Mouse (Mus musculus) heart, embryonic 13.5 days (tissue): ENCODE results near the gene Kdsr. TPM values are rescaled to one million over a fixed set of nuclear protein-coding genes. Genes with fewer than 3 reads are reported as not detected.

Experiments used
- ATAC-seq: fragments of 200-750 bp; cut with Nextera tagmentation; 2 replicates; pipeline ENCODE4 v1.8.0; 2017; ENCODE audit warnings: moderate TSS enrichment; ENCODE audit not compliant: insufficient number of reproducible peaks, low FRiP score, low TSS enrichment; ENCODE audit errors: extremely low read depth
- H3K27ac ChIP-seq: fragments of 300-500 bp; sonication (generic); replicated peaks from 2 replicates; pipeline ENCODE4 v1.5.1; 2015; ENCODE audit warnings: moderate library complexity, mild to moderate bottlenecking, inconsistent platforms
- H3K27me3 ChIP-seq: fragments of 300-500 bp; sonication (generic); replicated peaks from 2 replicates; pipeline ENCODE4 v1.6.1; 2015; ENCODE audit warnings: mild to moderate bottlenecking, inconsistent platforms
- H3K36me3 ChIP-seq: fragments of 300-500 bp; sonication (generic); 2 replicates; pipeline ENCODE4 v1.6.1; 2015; ENCODE audit warnings: mild to moderate bottlenecking, inconsistent platforms
- H3K4me1 ChIP-seq: fragments of 300-500 bp; sonication (generic); 2 replicates; pipeline ENCODE4 v1.6.1; 2015; ENCODE audit warnings: inconsistent platforms
- H3K4me2 ChIP-seq: fragments of 300-500 bp; sonication (generic); 2 replicates; pipeline ENCODE4 v1.6.1; 2015; ENCODE audit warnings: inconsistent platforms, mild to moderate bottlenecking, moderate library complexity
- H3K4me3 ChIP-seq: fragments of 300-500 bp; sonication (generic); 2 replicates; pipeline ENCODE4 v1.5.1; 2015; ENCODE audit warnings: moderate library complexity, mild to moderate bottlenecking, inconsistent platforms
- H3K9ac ChIP-seq: fragments of 300-500 bp; sonication (generic); 2 replicates; pipeline ENCODE4 v1.6.1; 2015; ENCODE audit warnings: inconsistent platforms, mild to moderate bottlenecking, moderate library complexity
- H3K9me3 ChIP-seq: fragments of 300-500 bp; sonication (generic); 2 replicates; pipeline ENCODE4 v1.6.1; 2016; ENCODE audit warnings: inconsistent platforms
- WGBS: fragments of 180-500 bp; shearing (Covaris S2); methylation state at CpG from one replicate; pipeline ENCODE4 v1.1.7; 2015; ENCODE audit warnings: mixed read lengths; 5-methylcytosine and 5-hydroxymethylcytosine counted together
- polyA plus RNA-seq: library from polyadenylated mRNA; unstranded; fragments of >200 nt; fragmentation: Nextera tagmentation; extraction: Ambion mirVana; gene quantifications from 2 replicates; pipeline ENCODE4 v1.2.1, GENCODE M21; 2015

The Kdsr gene
- polyA plus RNA-seq, result 8.3 and 9.7 TPM in 2 replicates

- WGBS, result 3% methylated on average over 51 of the region's 51 CpGs
- H3K4me1 ChIP-seq, result peaks cover 22% of the 10 kb centered on the region
- peak within 1 kb of the TSS; percentile 89 for H3K27ac ChIP-seq
- H3K4me2 ChIP-seq, result peak within 1 kb of the TSS; percentile 97
- peak within 1 kb of the TSS; percentile 69 for H3K4me3 ChIP-seq
- no peaks in the 10 kb centered on the region for H3K9me3 ChIP-seq
- peaks cover 15% of the 10 kb centered on the region for H3K36me3 ChIP-seq
- peak; percentile 94 for ATAC-seq
- H3K9ac ChIP-seq, result peak within 1 kb of the TSS; percentile 86
- H3K27me3 ChIP-seq, result no peaks in the 10 kb centered on the region
Observed at GRCm38 (mm10) chr1:106759572-106760435, at the start of gene Kdsr. Kdsr (minus strand) TSS chr1:106759727.

DNA sequence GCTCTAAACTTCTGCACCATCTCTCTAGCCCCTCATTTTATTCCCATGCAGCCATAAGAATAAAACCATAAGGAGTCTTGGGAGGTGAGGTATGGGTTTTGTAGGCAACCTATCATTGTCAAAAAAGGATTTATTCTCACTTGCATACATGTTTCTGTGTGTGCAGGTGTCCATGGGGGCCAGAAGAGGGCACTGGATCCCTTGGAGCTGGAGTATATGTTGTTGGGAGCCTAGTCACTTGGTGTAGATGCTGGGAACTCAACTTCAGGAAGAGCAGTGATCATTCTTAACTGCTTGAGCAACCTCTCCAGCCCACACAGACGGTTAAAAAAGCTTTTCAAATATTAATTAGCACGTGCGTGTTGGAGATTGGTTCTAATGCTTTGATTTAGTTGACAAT, 40.4 kb upstream of the Kdsr start:
- WGBS, result 76% methylated on average over 3 of the region's 3 CpGs
- no peaks in the 10 kb centered on the region for H3K9me3 ChIP-seq
- no peak overlapping the region for H3K9ac ChIP-seq
- H3K4me1 ChIP-seq, result peaks cover 12% of the 10 kb centered on the region
- H3K4me2 ChIP-seq, result no peak overlapping the region
- ATAC-seq, result no peak
- no peaks in the 10 kb centered on the region for H3K36me3 ChIP-seq
- H3K27me3 ChIP-seq, result no peaks in the 10 kb centered on the region
- no peak overlapping the region for H3K4me3 ChIP-seq
- H3K27ac ChIP-seq, result no peak overlapping the region

DNA sequence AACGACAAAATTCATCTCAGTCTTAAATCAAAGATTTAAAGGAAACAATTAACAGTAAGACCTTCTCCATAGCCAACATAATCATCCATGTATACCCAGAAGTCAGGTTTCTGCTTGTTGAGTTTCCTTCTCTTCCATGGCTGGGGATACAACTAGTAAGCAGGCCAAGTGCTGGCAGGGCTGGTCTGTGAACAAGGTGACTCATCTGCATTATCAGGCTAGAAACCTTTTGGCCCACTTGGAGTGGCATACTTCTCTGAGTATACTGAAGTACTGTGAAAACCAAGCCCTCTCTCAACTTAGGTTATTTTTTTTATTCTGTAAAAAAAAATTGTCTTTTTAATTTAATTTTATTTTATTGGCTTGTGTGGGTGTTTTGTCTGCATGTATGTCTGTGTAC, 39.9 kb upstream of the Kdsr start:
- no peak overlapping the region for H3K27ac ChIP-seq

GRCm38 (mm10) chr1:106796987-106797779, 37.7 kb upstream of the Kdsr start:
- H3K27me3 ChIP-seq, result no peaks in the 10 kb centered on the region
- H3K9me3 ChIP-seq, result no peaks in the 10 kb centered on the region
- H3K4me1 ChIP-seq, result peaks cover 24% of the 10 kb centered on the region
- H3K9ac ChIP-seq, result peak overlapping the region; percentile 54
- peak overlapping the region; percentile 79 for H3K4me2 ChIP-seq
- H3K4me3 ChIP-seq, result peak overlapping the region; percentile 99
- WGBS, result 61% methylated on average over 7 of the region's 7 CpGs
- ATAC-seq, result no peak
- no peak overlapping the region for H3K27ac ChIP-seq
- H3K36me3 ChIP-seq, result 0 out of 2 replicates have a peak, but pooled peaks cover 5% of the 10 kb centered on the region

More for the DNA sequence above, 39.9 kb upstream of the Kdsr start:
- Histone ChIP-seq H3K36me3 (no peaks in the 10 kb centered on the region), H3K9ac (no peak overlapping the region), H3K4me3 (no peak overlapping the region), H3K27me3 (no peaks in the 10 kb centered on the region), H3K4me2 (no peak overlapping the region), H3K9me3 (no peaks in the 10 kb centered on the region), H3K4me1 (peaks cover 17% of the 10 kb centered on the region)
- 48% methylated on average over 1 of the region's 1 CpGs for WGBS
- no peak for ATAC-seq

DNA sequence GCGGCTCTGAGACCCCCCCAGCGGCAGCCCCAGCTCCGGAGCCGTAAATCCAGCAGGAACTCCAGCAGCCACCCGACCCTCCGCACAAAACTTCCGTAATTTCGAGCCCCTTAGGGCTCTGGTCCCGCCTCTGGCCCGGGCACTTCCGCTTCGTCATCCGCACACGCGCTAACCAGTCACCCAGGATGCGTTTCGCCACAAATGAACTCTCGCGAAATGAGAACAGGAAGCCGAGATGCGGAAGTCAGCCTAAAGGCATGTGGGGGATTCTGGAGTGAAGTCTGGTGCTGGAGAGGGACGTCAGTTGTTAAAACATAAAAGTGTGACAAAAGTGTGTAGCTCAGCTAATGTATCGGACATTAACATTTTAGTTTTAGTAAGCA, 37.0 kb upstream of the Kdsr start, which contains the start of gene Vps4b:
Gene Vps4b, minus strand, starts transcription at position 187 of the 383 bp plus-strand sequence.
- peak within 1 kb of the TSS; percentile 79 for H3K4me2 ChIP-seq
- WGBS, result under 1% methylated on average over 23 of the region's 23 CpGs
- peak; percentile 94 for ATAC-seq
- peak within 1 kb of the TSS; percentile 99 for H3K4me3 ChIP-seq
- H3K9me3 ChIP-seq, result no peaks in the 10 kb centered on the region
- peak within 1 kb of the TSS; percentile 99 for H3K9ac ChIP-seq
- no peaks in the 10 kb centered on the region for H3K27me3 ChIP-seq
- peak within 1 kb of the TSS; percentile 96 for H3K27ac ChIP-seq
- H3K36me3 ChIP-seq, result 0 out of 2 replicates have a peak, but pooled peaks cover 5% of the 10 kb centered on the region
- peaks cover 24% of the 10 kb centered on the region for H3K4me1 ChIP-seq

DNA sequence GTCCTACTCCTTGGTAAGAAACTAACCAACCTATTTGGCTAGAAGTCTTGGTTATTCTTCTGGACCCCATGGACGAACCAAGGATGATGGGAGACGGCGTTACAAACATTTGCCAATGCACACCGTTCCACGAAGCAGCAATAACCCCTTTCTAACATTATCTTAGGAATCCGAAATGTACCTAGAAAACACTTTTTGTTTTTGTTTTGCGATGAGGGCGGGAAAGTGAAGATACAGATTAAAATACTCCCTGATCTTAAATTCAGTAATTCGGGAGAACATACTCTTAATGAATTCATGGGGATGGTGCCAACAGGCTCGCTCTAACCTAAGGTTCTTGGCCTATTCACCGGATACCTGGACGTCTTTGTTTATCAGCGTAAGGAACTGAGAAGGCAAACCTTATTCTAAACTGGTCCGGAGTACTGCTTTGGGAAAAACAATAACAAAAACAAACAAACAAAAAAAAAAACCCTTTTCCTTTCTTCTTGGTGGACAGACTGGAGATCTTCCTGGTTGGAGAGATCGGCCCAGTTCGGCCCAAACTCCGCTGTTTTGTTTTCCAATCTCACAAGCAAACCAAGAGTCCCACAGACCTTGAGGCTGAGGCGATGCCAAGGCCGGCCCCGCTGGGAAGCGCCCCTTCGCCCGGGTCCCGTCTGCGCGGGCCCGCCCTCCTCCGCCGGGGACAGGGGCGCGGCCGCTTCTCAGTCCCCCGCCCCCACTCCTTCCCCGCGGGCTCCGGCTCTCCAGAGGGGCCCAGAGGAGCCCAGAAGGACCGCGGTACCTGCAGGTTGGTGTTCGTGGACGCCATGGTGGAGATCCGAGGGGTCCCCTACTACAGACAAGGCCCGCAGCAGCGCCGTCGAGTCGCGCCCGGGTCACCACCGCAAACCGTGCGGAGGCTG, 36.4 kb upstream of the Kdsr start:
- 0 out of 2 replicates have a peak, but pooled peaks cover 5% of the 10 kb centered on the region for H3K36me3 ChIP-seq
- 2% methylated on average over 51 of the region's 51 CpGs for WGBS
- peak overlapping the region; percentile 79 for H3K4me2 ChIP-seq
- peak overlapping the region; percentile 99 for H3K4me3 ChIP-seq
- H3K9me3 ChIP-seq, result no peaks in the 10 kb centered on the region
- H3K4me1 ChIP-seq, result peaks cover 24% of the 10 kb centered on the region
- ATAC-seq, result peak; percentile 72
- H3K9ac ChIP-seq, result peak overlapping the region; percentile 99
- peak overlapping the region; percentile 96 for H3K27ac ChIP-seq
- no peaks in the 10 kb centered on the region for H3K27me3 ChIP-seq

DNA sequence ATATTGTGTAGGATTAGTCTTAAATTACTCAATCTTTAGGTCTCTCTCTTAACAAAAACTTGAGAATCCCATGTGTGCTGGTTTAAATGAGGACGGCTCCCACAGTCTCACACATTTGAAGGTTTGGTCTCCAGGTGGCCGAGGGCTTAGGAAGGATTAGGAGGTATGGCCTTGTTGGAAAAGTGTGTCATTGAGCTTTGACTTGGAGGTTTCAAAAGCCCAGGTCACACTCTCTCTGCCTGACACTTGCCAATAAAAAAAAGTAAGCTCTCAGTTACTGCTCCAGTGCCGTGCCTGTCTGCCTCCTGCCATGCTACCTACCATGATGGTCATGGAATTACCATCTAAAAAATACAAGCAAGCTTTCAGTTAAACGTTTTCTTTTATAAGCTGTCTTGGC, 15.4 kb upstream of the Kdsr start:
- H3K36me3 ChIP-seq, result peaks cover 83% of the 10 kb centered on the region
- H3K27me3 ChIP-seq, result no peaks in the 10 kb centered on the region
- ATAC-seq, result no peak
- no peak overlapping the region for H3K9ac ChIP-seq
- H3K4me3 ChIP-seq, result no peak overlapping the region
- H3K27ac ChIP-seq, result no peak overlapping the region
- no peaks in the 10 kb centered on the region for H3K9me3 ChIP-seq
- H3K4me1 ChIP-seq, result no peaks in the 10 kb centered on the region
- whole genome bisulfite sequencing, result 88% methylated on average over 4 of the region's 4 CpGs
- H3K4me2 ChIP-seq, result no peak overlapping the region

DNA sequence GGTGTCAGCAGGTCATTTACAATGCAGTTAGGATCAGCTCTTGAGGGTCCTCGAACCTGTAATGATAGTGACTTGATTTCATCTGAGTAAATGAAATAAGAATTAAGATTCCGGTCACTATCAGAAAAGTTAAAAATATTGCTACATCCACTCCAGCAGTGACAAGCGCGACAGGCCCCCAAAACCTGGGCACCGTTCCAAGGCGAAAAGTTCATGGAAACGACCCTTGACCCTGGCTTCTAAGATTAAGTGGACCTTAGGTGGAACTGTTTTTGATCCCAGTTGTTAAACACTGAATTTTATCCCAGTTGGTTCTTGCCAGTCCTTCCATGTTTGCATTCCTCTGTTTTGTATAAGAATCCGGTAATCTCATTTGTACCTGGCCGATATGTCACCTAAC, 14.6 kb upstream of the Kdsr start:
- Histone ChIP-seq H3K4me2 (no peak overlapping the region), H3K4me3 (no peak overlapping the region), H3K27ac (no peak overlapping the region), H3K9me3 (no peaks in the 10 kb centered on the region), H3K27me3 (no peaks in the 10 kb centered on the region), H3K4me1 (no peaks in the 10 kb centered on the region), H3K9ac (no peak overlapping the region), H3K36me3 (peaks cover 80% of the 10 kb centered on the region)
- 74% methylated on average over 9 of the region's 9 CpGs for WGBS
- no peak for ATAC-seq

GRCm38 (mm10) chr1:106768773-106769172, 9.2 kb upstream of the Kdsr start:
- Histone ChIP-seq H3K4me2 (no peak overlapping the region), H3K27ac (no peak overlapping the region), H3K4me3 (no peak overlapping the region), H3K4me1 (no peaks in the 10 kb centered on the region), H3K27me3 (no peaks in the 10 kb centered on the region), H3K36me3 (peaks cover 78% of the 10 kb centered on the region), H3K9me3 (no peaks in the 10 kb centered on the region), H3K9ac (no peak overlapping the region)
- ATAC-seq, result no peak

- H3K9me3 ChIP-seq, result no peaks in the 10 kb centered on the region
- WGBS, result 85% methylated on average over 8 of the region's 8 CpGs
Observed at GRCm38 (mm10) chr1:106765771-106766170, 6.2 kb upstream of the Kdsr start.

More at GRCm38 (mm10) chr1:106765771-106766170, 6.2 kb upstream of the Kdsr start:
- Histone ChIP-seq H3K27me3 (no peaks in the 10 kb centered on the region), H3K4me3 (no peak overlapping the region), H3K4me1 (no peaks in the 10 kb centered on the region), H3K36me3 (peaks cover 62% of the 10 kb centered on the region), H3K9ac (no peak overlapping the region), H3K4me2 (no peak overlapping the region), H3K27ac (no peak overlapping the region)
- ATAC-seq, result no peak
